Mouse (Mus musculus): ENCODE data around the gene Prpf38b. TPM values are rescaled to one million over a fixed set of nuclear protein-coding genes. Genes with fewer than 3 reads are reported as not detected.

Prpf38b gene
- polyA plus RNA-seq, 1 experiment from 2014 or later, result 42.5 TPM

GRCm38 (mm10) chr3:108910303-108911080 is 1.0 kb downstream of the Prpf38b start:
- Histone ChIP-seq H3K36me3 (ENCODE audit: insufficient read depth, low read length) (peaks cover 4% of the 10 kb centered on the region; the same call in 1 of the 2 replicates), H3K9me3 (ENCODE audit: low read length) (no peaks in the 10 kb centered on the region), H3K4me2 (replicated peaks; ENCODE audit: low read depth, low read length) (peak overlapping the region; percentile 85), H3K4me1 (ENCODE audit: insufficient read depth, low read depth, low read length) (peaks cover 3% of the 10 kb centered on the region; the same call in 1 of the 2 replicates), H3K27ac (ENCODE audit: low read length) (peak overlapping the region; percentile 100), H3K27me3 (replicated peaks; ENCODE audit: insufficient read depth, low read length) (no peaks in the 10 kb centered on the region), H3K4me3 (ENCODE audit: low read depth, low read length) (peak overlapping the region; percentile 94), H3K9ac (replicated peaks; ENCODE audit: low read depth) (peak overlapping the region; percentile 91)
- ATAC-seq (no peak), DNase-seq (ENCODE audit: low spot score) (no peak)
- no peak for TF ChIP-seq EP300 (IDR thresholded peaks at IDR 0.05)
- TF ChIP-seq CTCF (IDR thresholded peaks at IDR 0.05), result no peak
- WGBS, result under 1% methylated on average over 31 of the region's 32 CpGs

GRCm38 (mm10) chr3:108902934-108903333 is 8.6 kb downstream of the Prpf38b start:
- no peaks in the 10 kb centered on the region for H3K4me1 ChIP-seq (ENCODE audit: insufficient read depth, low read depth, low read length)
- no peak for TF ChIP-seq CTCF (IDR thresholded peaks at IDR 0.05)
- no peak for TF ChIP-seq EP300 (IDR thresholded peaks at IDR 0.05)
- WGBS, result 86% methylated on average over 6 of the region's 6 CpGs
- no peak overlapping the region for H3K9ac ChIP-seq (replicated peaks; ENCODE audit: low read depth)
- no peak overlapping the region for H3K4me3 ChIP-seq (ENCODE audit: low read depth, low read length)
- no peak for DNase-seq (ENCODE audit: low spot score)
- ATAC-seq, result no peak
- H3K27ac ChIP-seq (ENCODE audit: low read length), result no peak overlapping the region
- peaks cover 25% of the 10 kb centered on the region for H3K36me3 ChIP-seq (ENCODE audit: insufficient read depth, low read length)
- no peaks in the 10 kb centered on the region for H3K9me3 ChIP-seq (ENCODE audit: low read length)
- no peak overlapping the region for H3K4me2 ChIP-seq (replicated peaks; ENCODE audit: low read depth, low read length)
- H3K27me3 ChIP-seq (replicated peaks; ENCODE audit: insufficient read depth, low read length), result no peaks in the 10 kb centered on the region

- TF ChIP-seq EP300 (IDR thresholded peaks at IDR 0.05) (no peak), CTCF (IDR thresholded peaks at IDR 0.05) (peak; percentile 58)
- DNase-seq (ENCODE audit: low spot score), result peak; percentile 68
- no peak overlapping the region for H3K4me2 ChIP-seq (replicated peaks; ENCODE audit: low read depth, low read length)
- no peak overlapping the region for H3K27ac ChIP-seq (ENCODE audit: low read length)
- no peaks in the 10 kb centered on the region for H3K9me3 ChIP-seq (ENCODE audit: low read length)
- ATAC-seq, result peak; percentile 25
- WGBS, result 44% methylated on average over 2 of the region's 2 CpGs
- no peaks in the 10 kb centered on the region for H3K4me1 ChIP-seq (ENCODE audit: insufficient read depth, low read depth, low read length)
- H3K4me3 ChIP-seq (ENCODE audit: low read depth, low read length), result no peak overlapping the region
- H3K27me3 ChIP-seq (replicated peaks; ENCODE audit: insufficient read depth, low read length), result no peaks in the 10 kb centered on the region
- H3K36me3 ChIP-seq (ENCODE audit: insufficient read depth, low read length), result peaks cover 25% of the 10 kb centered on the region
- no peak overlapping the region for H3K9ac ChIP-seq (replicated peaks; ENCODE audit: low read depth)
These were observed 9.5 kb downstream of the Prpf38b start for GRCm38 (mm10) chr3:108902038-108902437.

- H3K36me3 ChIP-seq (ENCODE audit: insufficient read depth, low read length), result peaks cover 23% of the 10 kb centered on the region
- no peak overlapping the region for H3K27ac ChIP-seq (ENCODE audit: low read length)
- WGBS, result 76% methylated on average over 5 of the region's 5 CpGs
- H3K9ac ChIP-seq (replicated peaks; ENCODE audit: low read depth), result no peak overlapping the region
- no peaks in the 10 kb centered on the region for H3K27me3 ChIP-seq (replicated peaks; ENCODE audit: insufficient read depth, low read length)
- H3K9me3 ChIP-seq (ENCODE audit: low read length), result no peaks in the 10 kb centered on the region
- no peak overlapping the region for H3K4me3 ChIP-seq (ENCODE audit: low read depth, low read length)
- TF ChIP-seq EP300 (IDR thresholded peaks at IDR 0.05) (no peak), CTCF (IDR thresholded peaks at IDR 0.05) (no peak)
- DNase-seq (ENCODE audit: low spot score) (no peak), ATAC-seq (no peak)
- no peaks in the 10 kb centered on the region for H3K4me1 ChIP-seq (ENCODE audit: insufficient read depth, low read depth, low read length)
- H3K4me2 ChIP-seq (replicated peaks; ENCODE audit: low read depth, low read length), result no peak overlapping the region
These were observed 10.8 kb downstream of the Prpf38b start for GRCm38 (mm10) chr3:108900681-108901080.

GRCm38 (mm10) chr3:108900147-108900546 is 11.4 kb downstream of the Prpf38b start:
- WGBS, result 78% methylated on average over 3 of the region's 3 CpGs

GRCm38 (mm10) chr3:108898640-108899039 is 12.9 kb downstream of the Prpf38b start:
- Histone ChIP-seq H3K36me3 (ENCODE audit: insufficient read depth, low read length) (peaks cover 2% of the 10 kb centered on the region; the same call in 1 of the 2 replicates), H3K4me3 (ENCODE audit: low read depth, low read length) (no peak overlapping the region), H3K27ac (ENCODE audit: low read length) (no peak overlapping the region), H3K4me2 (replicated peaks; ENCODE audit: low read depth, low read length) (no peak overlapping the region), H3K9ac (replicated peaks; ENCODE audit: low read depth) (no peak overlapping the region), H3K4me1 (ENCODE audit: insufficient read depth, low read depth, low read length) (no peaks in the 10 kb centered on the region), H3K27me3 (replicated peaks; ENCODE audit: insufficient read depth, low read length) (no peaks in the 10 kb centered on the region), H3K9me3 (ENCODE audit: low read length) (no peaks in the 10 kb centered on the region)
- 92% methylated on average over 4 of the region's 4 CpGs for WGBS
- DNase-seq (ENCODE audit: low spot score) (no peak), ATAC-seq (no peak)
- TF ChIP-seq EP300 (IDR thresholded peaks at IDR 0.05) (no peak), CTCF (IDR thresholded peaks at IDR 0.05) (no peak)

More at GRCm38 (mm10) chr3:108900147-108900546, 11.4 kb downstream of the Prpf38b start:
- ATAC-seq (no peak), DNase-seq (ENCODE audit: low spot score) (peak; percentile 47)
- H3K4me2 ChIP-seq (replicated peaks; ENCODE audit: low read depth, low read length), result no peak overlapping the region
- no peaks in the 10 kb centered on the region for H3K4me1 ChIP-seq (ENCODE audit: insufficient read depth, low read depth, low read length)
- H3K4me3 ChIP-seq (ENCODE audit: low read depth, low read length), result no peak overlapping the region
- H3K36me3 ChIP-seq (ENCODE audit: insufficient read depth, low read length), result peaks cover 17% of the 10 kb centered on the region
- H3K9me3 ChIP-seq (ENCODE audit: low read length), result no peaks in the 10 kb centered on the region
- no peak overlapping the region for H3K9ac ChIP-seq (replicated peaks; ENCODE audit: low read depth)
- no peak for TF ChIP-seq CTCF (IDR thresholded peaks at IDR 0.05)
- no peak for TF ChIP-seq EP300 (IDR thresholded peaks at IDR 0.05)
- H3K27me3 ChIP-seq (replicated peaks; ENCODE audit: insufficient read depth, low read length), result no peaks in the 10 kb centered on the region
- no peak overlapping the region for H3K27ac ChIP-seq (ENCODE audit: low read length)

Measured in lung, postnatal 0 days (tissue).